Mouse (Mus musculus) urinary bladder, postnatal 10 days (tissue): ENCODE data around the gene Frmpd1.

ENCODE experiments used
- DNase-seq: peaks from one replicate; pipeline ENCODE4 v3.0.0; 2022; ENCODE audit warnings: low spot score

Frmpd1 gene

GRCm38 (mm10) chr4:45331139-45331538 is 146.5 kb downstream of the Frmpd1 start:
- no peak for DNase-seq

- no peak for DNase-seq
Observed at GRCm38 (mm10) chr4:45332466-45332865, 147.8 kb downstream of the Frmpd1 start.
